Mouse (Mus musculus) neural tube, embryonic 14.5 days (tissue): ENCODE data around the gene Scap. TPM values are rescaled to one million over a fixed set of nuclear protein-coding genes. Genes with fewer than 3 reads are reported as not detected.

Experiments used
- ATAC-seq: fragments of 200-750 bp; cut with Nextera tagmentation; 2 replicates; pipeline ENCODE4 v1.8.0; 2017; ENCODE audit warnings: low read depth, mild to moderate bottlenecking, moderate TSS enrichment, moderate library complexity
- H3K27ac ChIP-seq: fragments of 300-500 bp; sonication (generic); 2 replicates; pipeline ENCODE4 v1.5.1; 2014; ENCODE audit warnings: low read depth, mild to moderate bottlenecking, control low read depth, low read length, moderate library complexity, mixed read lengths
- H3K27me3 ChIP-seq: fragments of 300-500 bp; sonication (generic); 2 replicates; pipeline ENCODE4 v1.6.1; 2014; ENCODE audit warnings: low read length; ENCODE audit not compliant: control insufficient read depth, insufficient read depth
- H3K36me3 ChIP-seq: fragments of 300-500 bp; sonication (generic); 2 replicates; pipeline ENCODE4 v1.6.1; 2014; ENCODE audit warnings: low read length, mixed read lengths; ENCODE audit not compliant: control insufficient read depth, insufficient read depth
- H3K4me1 ChIP-seq: fragments of 300-500 bp; sonication (generic); 2 replicates; pipeline ENCODE4 v1.6.1; 2014; ENCODE audit warnings: low read length; ENCODE audit not compliant: control insufficient read depth, insufficient read depth
- H3K4me2 ChIP-seq: fragments of 300-500 bp; sonication (generic); 2 replicates; pipeline ENCODE4 v1.6.1; 2014; ENCODE audit warnings: mild to moderate bottlenecking, low read depth, low read length, control low read depth
- H3K4me3 ChIP-seq: fragments of 300-500 bp; sonication (generic); 2 replicates; pipeline ENCODE4 v1.5.1; 2014; ENCODE audit warnings: low read depth, low read length, control low read depth, mixed read lengths
- H3K9ac ChIP-seq: fragments of 300-500 bp; sonication (generic); replicated peaks from 2 replicates; pipeline ENCODE4 v1.6.1; 2014; ENCODE audit warnings: low read depth, mild to moderate bottlenecking, control low read depth, low read length, mixed read lengths
- H3K9me3 ChIP-seq: fragments of 300-500 bp; sonication (generic); 2 replicates; pipeline ENCODE4 v1.6.1; 2016; ENCODE audit warnings: low read length; ENCODE audit not compliant: control insufficient read depth
- WGBS: fragments of 180-500 bp; shearing (Covaris S2); extraction: QIAGEN DNeasy Blood & Tissue Kit; methylation state at CpG from one replicate; pipeline ENCODE4 v1.1.7; 2014; 5-methylcytosine and 5-hydroxymethylcytosine counted together
- polyA plus RNA-seq: library from polyadenylated mRNA; unstranded; fragments of >200 nt; fragmentation: Nextera tagmentation; extraction: Ambion mirVana; gene quantifications from 2 replicates; pipeline ENCODE4 v1.2.1, GENCODE M21; 2014

Gene Scap
- polyA plus RNA-seq, 1 experiment from 2014 or later = 49.0 TPM

DNA sequence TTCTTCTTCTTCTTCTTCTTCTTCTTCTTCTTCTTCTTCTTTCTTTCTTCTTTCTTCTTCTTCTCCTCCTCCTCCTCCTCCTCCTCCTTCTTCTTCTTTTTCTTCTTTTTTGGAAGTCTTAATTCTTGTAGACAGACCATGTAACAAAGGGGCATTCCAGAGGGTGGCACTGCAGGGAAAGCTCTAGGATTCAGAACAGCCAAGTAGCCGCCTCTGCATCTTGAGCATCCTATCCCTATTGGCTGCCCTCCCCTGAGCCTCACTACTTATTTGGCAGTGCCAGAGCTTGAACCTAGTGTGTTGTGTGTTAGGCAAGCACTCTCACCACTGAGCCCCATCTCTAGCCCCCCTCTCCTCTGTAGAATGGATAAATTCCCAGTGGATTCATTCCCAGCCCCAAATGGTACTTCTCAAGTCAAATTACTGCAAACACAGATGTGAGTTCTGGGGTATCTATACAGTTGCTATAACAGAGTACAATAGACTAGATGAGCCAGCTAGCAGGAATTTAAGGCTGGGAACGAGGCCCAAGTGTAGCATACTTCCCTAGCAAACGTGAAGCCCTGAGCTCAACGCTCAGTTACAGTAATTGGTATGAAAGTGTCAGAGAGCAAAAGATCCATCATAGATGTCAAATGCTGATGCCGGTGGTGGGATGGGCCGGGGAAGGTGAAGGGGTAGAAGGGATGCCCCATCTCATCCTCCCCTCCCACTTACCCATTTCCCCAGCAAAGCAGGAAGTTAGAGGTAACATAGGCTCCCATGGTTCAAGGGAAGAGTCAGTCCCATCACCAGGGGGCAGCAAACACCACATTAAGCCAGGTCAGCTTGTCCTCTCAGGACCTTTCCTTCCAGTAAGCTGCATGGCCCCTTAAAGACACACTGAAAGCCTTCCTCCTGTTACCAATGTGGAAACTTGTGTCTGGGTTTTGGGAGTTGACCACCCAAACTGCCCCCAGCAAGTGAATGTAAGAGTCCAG is 78.1 kb downstream of the Scap start:
- Histone ChIP-seq H3K4me3 (no peak overlapping the region), H3K4me2 (no peak overlapping the region), H3K4me1 (peaks cover 11% of the 10 kb centered on the region), H3K27ac (no peak overlapping the region), H3K27me3 (no peaks in the 10 kb centered on the region), H3K36me3 (no peaks in the 10 kb centered on the region), H3K9ac (no peak overlapping the region), H3K9me3 (no peaks in the 10 kb centered on the region)
- no peak for ATAC-seq
- 46% methylated on average over 6 of the region's 6 CpGs for WGBS

DNA sequence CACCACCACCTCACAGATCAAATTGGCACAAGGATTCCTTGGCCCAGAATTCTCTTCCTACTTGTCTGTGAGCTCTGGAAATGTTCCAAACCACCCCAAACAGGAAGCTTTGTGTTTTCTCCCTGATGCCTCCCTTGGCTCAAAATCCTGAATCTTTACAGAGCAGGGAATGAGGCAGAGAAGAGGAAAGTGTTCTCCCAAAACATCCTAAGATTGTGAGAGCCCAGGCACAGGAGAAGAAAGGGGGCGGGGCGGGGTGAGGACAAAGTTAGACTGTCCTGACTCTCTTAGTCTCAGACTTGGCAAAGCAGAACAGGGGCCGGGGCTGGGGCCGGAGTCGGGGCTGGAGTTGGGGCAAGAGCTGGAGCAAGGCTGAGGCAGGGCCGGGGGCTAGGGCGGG is 79.8 kb downstream of the Scap start:
- ATAC-seq = no peak
- H3K4me3 ChIP-seq = no peak overlapping the region
- H3K27me3 ChIP-seq = no peaks in the 10 kb centered on the region
- no peak overlapping the region for H3K27ac ChIP-seq
- H3K9me3 ChIP-seq = no peaks in the 10 kb centered on the region
- H3K4me2 ChIP-seq = no peak overlapping the region
- H3K4me1 ChIP-seq = 0 out of 2 replicates have a peak, but pooled peaks cover 3% of the 10 kb centered on the region
- H3K36me3 ChIP-seq = no peaks in the 10 kb centered on the region
- no peak overlapping the region for H3K9ac ChIP-seq
- 76% methylated on average over 7 of the region's 7 CpGs for WGBS

DNA sequence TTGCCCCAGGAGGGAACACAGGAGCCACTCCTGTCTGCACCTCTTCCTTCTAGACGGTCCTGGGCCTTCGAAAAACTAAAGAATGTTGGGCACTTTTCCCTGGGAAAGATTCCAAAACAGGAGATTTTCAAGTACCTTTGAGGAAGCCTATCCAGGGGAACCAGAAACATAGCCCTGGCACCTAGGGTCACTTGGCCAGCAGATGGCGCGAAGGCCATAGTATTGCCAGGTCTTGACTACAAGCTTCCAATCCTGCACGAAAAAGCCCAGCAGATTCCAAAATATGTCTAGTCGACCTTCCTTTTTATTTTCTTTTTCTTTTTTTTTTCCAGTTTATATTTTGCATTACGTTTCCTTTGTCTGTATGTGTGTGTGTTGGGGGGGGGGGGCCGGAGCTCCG is 80.7 kb downstream of the Scap start:
- H3K9me3 ChIP-seq = no peaks in the 10 kb centered on the region
- no peak overlapping the region for H3K27ac ChIP-seq
- H3K27me3 ChIP-seq = no peaks in the 10 kb centered on the region
- 0 out of 2 replicates have a peak, but pooled peaks cover under 1% of the 10 kb centered on the region for H3K4me1 ChIP-seq
- WGBS = 55% methylated on average over 9 of the region's 9 CpGs
- no peak for ATAC-seq
- H3K9ac ChIP-seq = no peak overlapping the region
- H3K36me3 ChIP-seq = no peaks in the 10 kb centered on the region
- no peak overlapping the region for H3K4me2 ChIP-seq
- H3K4me3 ChIP-seq = no peak overlapping the region

DNA sequence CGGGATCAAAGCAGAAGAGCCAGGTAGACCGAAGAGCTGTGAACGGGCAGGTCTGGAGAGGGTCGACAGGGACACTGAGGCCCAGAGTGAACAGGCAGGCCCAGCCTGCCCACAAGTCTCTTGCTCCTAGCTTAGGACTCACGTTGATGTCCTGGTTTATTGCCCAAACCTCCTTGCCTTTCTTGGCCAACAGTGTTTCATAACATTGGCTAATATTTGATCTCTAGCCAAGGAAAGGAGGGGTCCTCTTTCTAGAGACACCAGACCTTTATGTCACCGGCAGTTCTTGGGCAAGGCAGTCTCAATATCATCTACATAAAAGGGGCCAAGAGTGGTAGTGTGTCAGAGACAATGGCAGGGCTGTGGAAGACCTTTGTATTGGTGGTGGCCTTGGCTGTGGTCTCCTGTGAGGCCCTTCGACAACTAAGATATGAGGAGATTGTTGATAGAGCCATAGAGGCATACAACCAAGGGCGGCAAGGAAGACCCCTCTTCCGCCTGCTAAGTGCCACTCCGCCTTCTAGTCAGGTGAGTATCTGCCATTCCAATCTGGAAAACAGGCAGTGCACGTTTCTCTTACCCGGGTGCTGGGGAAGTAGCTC is 86.5 kb downstream of the Scap start, which contains the start of gene Ngp:
Gene Ngp, plus strand, starts transcription at position 237 of the 602 bp plus-strand sequence.
- Histone ChIP-seq H3K9ac (no peak within 1 kb of the TSS), H3K27me3 (no peaks in the 10 kb centered on the region), H3K36me3 (no peaks in the 10 kb centered on the region), H3K9me3 (no peaks in the 10 kb centered on the region), H3K27ac (no peak within 1 kb of the TSS), H3K4me1 (no peaks in the 10 kb centered on the region), H3K4me3 (no peak within 1 kb of the TSS), H3K4me2 (no peak within 1 kb of the TSS)
- WGBS = 94% methylated on average over 12 of the region's 12 CpGs
- no peak for ATAC-seq

DNA sequence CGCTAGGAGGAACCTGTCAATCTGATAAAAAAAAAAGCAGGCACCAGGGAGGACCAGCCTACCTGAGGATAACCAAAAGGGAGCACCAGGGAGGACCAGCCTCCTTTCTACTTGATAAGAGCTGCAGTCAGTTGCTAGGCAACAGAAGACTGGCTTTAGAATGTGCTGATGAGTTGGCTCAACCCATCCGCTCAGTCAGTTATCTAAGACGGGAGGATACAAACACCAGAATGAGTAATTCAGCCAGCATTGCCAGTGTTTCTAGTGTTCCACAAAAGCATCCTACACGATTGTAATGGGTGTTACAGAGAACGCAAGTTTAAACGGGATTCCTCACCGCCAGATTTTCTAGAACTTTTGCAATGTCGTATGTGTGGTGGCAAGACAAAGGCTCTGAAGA is 98.2 kb downstream of the Scap start:
- H3K36me3 ChIP-seq = peaks cover 38% of the 10 kb centered on the region
- no peak for ATAC-seq
- no peaks in the 10 kb centered on the region for H3K9me3 ChIP-seq
- no peaks in the 10 kb centered on the region for H3K4me1 ChIP-seq
- no peak overlapping the region for H3K9ac ChIP-seq
- 70% methylated on average over 8 of the region's 8 CpGs for WGBS
- no peak overlapping the region for H3K4me2 ChIP-seq
- no peak overlapping the region for H3K4me3 ChIP-seq
- H3K27me3 ChIP-seq = no peaks in the 10 kb centered on the region
- H3K27ac ChIP-seq = no peak overlapping the region

DNA sequence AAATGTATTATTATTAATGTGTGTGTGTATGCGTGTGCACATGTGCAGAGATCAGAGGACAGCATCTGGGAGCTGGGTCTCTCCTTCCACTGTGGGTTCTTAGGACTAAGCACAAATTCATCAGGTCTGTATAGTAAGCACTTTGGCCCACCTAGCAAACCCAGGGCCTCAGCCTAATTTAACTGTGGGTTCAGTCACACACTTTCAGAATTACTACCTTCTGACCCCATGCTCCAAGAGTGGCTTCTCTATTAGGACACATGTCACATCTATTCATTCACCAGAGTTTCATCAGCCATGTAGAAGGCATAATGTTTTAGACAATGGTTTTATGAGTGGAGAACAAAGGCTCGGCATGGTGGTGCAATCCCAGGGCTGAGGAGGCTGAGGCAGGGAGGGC is 100.0 kb downstream of the Scap start:
- H3K4me1 ChIP-seq = no peaks in the 10 kb centered on the region
- H3K36me3 ChIP-seq = peaks cover 32% of the 10 kb centered on the region
- no peak overlapping the region for H3K27ac ChIP-seq
- no peaks in the 10 kb centered on the region for H3K9me3 ChIP-seq
- H3K4me3 ChIP-seq = no peak overlapping the region
- H3K9ac ChIP-seq = no peak overlapping the region
- no peak for ATAC-seq
- 93% methylated on average over 2 of the region's 2 CpGs for WGBS
- no peaks in the 10 kb centered on the region for H3K27me3 ChIP-seq
- H3K4me2 ChIP-seq = no peak overlapping the region

Other genes starting within 250 kb of the Scap start
- 89.0 and 90.4 TPM in 2 replicates for gene Smarcc1, start 215.6 kb upstream of the Scap start, polyA plus RNA-seq
- 178 and 207 TPM in 2 replicates for gene Dhx30, start 215.5 kb upstream of the Scap start, polyA plus RNA-seq
- 90.1 and 120 TPM in 2 replicates for gene Cspg5, start 89.5 kb upstream of the Scap start, polyA plus RNA-seq
- 41.0 and 41.6 TPM in 2 replicates for gene Elp6, start 28.1 kb upstream of the Scap start, polyA plus RNA-seq
- gene Ptpn23, start 74.9 kb downstream of the Scap start, polyA plus RNA-seq = 25.3 TPM in 2 replicates
- 0.23 and 1.6 TPM in 2 replicates for gene Ngp, start 86.5 kb downstream of the Scap start, polyA plus RNA-seq
- gene Klhl18, start 143.4 kb downstream of the Scap start, polyA plus RNA-seq = 24.1 and 24.3 TPM in 2 replicates
- gene Kif9, start 143.7 kb downstream of the Scap start, polyA plus RNA-seq = 3.5 and 3.7 TPM in 2 replicates
- gene Setd2, start 199.3 kb downstream of the Scap start, polyA plus RNA-seq = 56.6 and 61.2 TPM in 2 replicates